Mouse (Mus musculus): ENCODE data around the gene Sqor. TPM values are rescaled to one million over a fixed set of nuclear protein-coding genes. Genes with fewer than 3 reads are reported as not detected.

Sqor gene
- polyA plus RNA-seq, 1 experiment, result 7.3 TPM

- no peak for DNase-seq
- no peak overlapping the region for H3K27ac ChIP-seq (ENCODE audit: insufficient read depth, low read length)
- TF ChIP-seq CTCF (IDR thresholded peaks at IDR 0.05; ENCODE audit: borderline replicate concordance, insufficient read depth, low read depth, low read length) (no peak), POLR2A (IDR thresholded peaks at IDR 0.05; ENCODE audit: borderline replicate concordance, insufficient read depth, low read length) (no peak)
- no peaks in the 10 kb centered on the region for H3K4me1 ChIP-seq (ENCODE audit: control insufficient read depth, insufficient read depth, low read length)
- 91% methylated on average over 1 of the region's 1 CpGs for WGBS
- no peak overlapping the region for H3K4me3 ChIP-seq (replicated peaks; ENCODE audit: insufficient read depth, low read depth, low read length)
- no peaks in the 10 kb centered on the region for H3K27me3 ChIP-seq (ENCODE audit: control insufficient read depth, insufficient read depth, low read length)
Measured at GRCm38 (mm10) chr2:122772899-122773298, 7.9 kb downstream of the Sqor start.

- TF ChIP-seq CTCF (IDR thresholded peaks at IDR 0.05; ENCODE audit: borderline replicate concordance, insufficient read depth, low read depth, low read length) (no peak), POLR2A (IDR thresholded peaks at IDR 0.05; ENCODE audit: borderline replicate concordance, insufficient read depth, low read length) (no peak)
- H3K4me3 ChIP-seq (replicated peaks; ENCODE audit: insufficient read depth, low read depth, low read length), result no peak overlapping the region
- H3K4me1 ChIP-seq (ENCODE audit: control insufficient read depth, insufficient read depth, low read length), result no peaks in the 10 kb centered on the region
- H3K27me3 ChIP-seq (ENCODE audit: control insufficient read depth, insufficient read depth, low read length), result no peaks in the 10 kb centered on the region; the same call in 1 of the 2 replicates
- no peak overlapping the region for H3K27ac ChIP-seq (ENCODE audit: insufficient read depth, low read length)
- WGBS, result 85% methylated on average over 1 of the region's 1 CpGs
- no peak for DNase-seq
Measured at GRCm38 (mm10) chr2:122775491-122775890, 10.5 kb downstream of the Sqor start.

- 76% methylated on average over 2 of the region's 2 CpGs for WGBS
- H3K27ac ChIP-seq (ENCODE audit: insufficient read depth, low read length), result no peak overlapping the region
- no peak for DNase-seq
Measured at GRCm38 (mm10) chr2:122776823-122777222, 11.8 kb downstream of the Sqor start.

GRCm38 (mm10) chr2:122779967-122780366 is 14.9 kb downstream of the Sqor start:
- 78% methylated on average over 5 of the region's 5 CpGs for WGBS

More at GRCm38 (mm10) chr2:122776823-122777222, 11.8 kb downstream of the Sqor start:
- no peak for TF ChIP-seq CTCF (IDR thresholded peaks at IDR 0.05; ENCODE audit: borderline replicate concordance, insufficient read depth, low read depth, low read length)
- no peak for TF ChIP-seq POLR2A (IDR thresholded peaks at IDR 0.05; ENCODE audit: borderline replicate concordance, insufficient read depth, low read length)
- H3K4me3 ChIP-seq (replicated peaks; ENCODE audit: insufficient read depth, low read depth, low read length), result no peak overlapping the region
- no peaks in the 10 kb centered on the region for H3K4me1 ChIP-seq (ENCODE audit: control insufficient read depth, insufficient read depth, low read length)
- no peaks in the 10 kb centered on the region; the same call in 1 of the 2 replicates for H3K27me3 ChIP-seq (ENCODE audit: control insufficient read depth, insufficient read depth, low read length)

GRCm38 (mm10) chr2:122780447-122780846 is 15.4 kb downstream of the Sqor start:
- no peak for DNase-seq
- H3K27ac ChIP-seq (ENCODE audit: insufficient read depth, low read length), result no peak overlapping the region
- H3K27me3 ChIP-seq (ENCODE audit: control insufficient read depth, insufficient read depth, low read length), result no peaks in the 10 kb centered on the region; the same call in 1 of the 2 replicates
- 79% methylated on average over 3 of the region's 3 CpGs for WGBS
- no peaks in the 10 kb centered on the region for H3K4me1 ChIP-seq (ENCODE audit: control insufficient read depth, insufficient read depth, low read length)
- H3K4me3 ChIP-seq (replicated peaks; ENCODE audit: insufficient read depth, low read depth, low read length), result no peak overlapping the region
- TF ChIP-seq POLR2A (IDR thresholded peaks at IDR 0.05; ENCODE audit: borderline replicate concordance, insufficient read depth, low read length), result no peak
- no peak for TF ChIP-seq CTCF (IDR thresholded peaks at IDR 0.05; ENCODE audit: borderline replicate concordance, insufficient read depth, low read depth, low read length)

More at GRCm38 (mm10) chr2:122779967-122780366, 14.9 kb downstream of the Sqor start:
- TF ChIP-seq POLR2A (IDR thresholded peaks at IDR 0.05; ENCODE audit: borderline replicate concordance, insufficient read depth, low read length) (no peak), CTCF (IDR thresholded peaks at IDR 0.05; ENCODE audit: borderline replicate concordance, insufficient read depth, low read depth, low read length) (no peak)
- Histone ChIP-seq H3K27me3 (ENCODE audit: control insufficient read depth, insufficient read depth, low read length) (no peaks in the 10 kb centered on the region; the same call in 1 of the 2 replicates), H3K4me3 (replicated peaks; ENCODE audit: insufficient read depth, low read depth, low read length) (no peak overlapping the region), H3K27ac (ENCODE audit: insufficient read depth, low read length) (no peak overlapping the region), H3K4me1 (ENCODE audit: control insufficient read depth, insufficient read depth, low read length) (no peaks in the 10 kb centered on the region)
- DNase-seq, result no peak

- WGBS, result 70% methylated on average over 8 of the region's 8 CpGs
Measured at GRCm38 (mm10) chr2:122781590-122782356, 16.7 kb downstream of the Sqor start.

GRCm38 (mm10) chr2:122783730-122784129 is 18.7 kb downstream of the Sqor start:
- Histone ChIP-seq H3K27me3 (ENCODE audit: control insufficient read depth, insufficient read depth, low read length) (no peaks in the 10 kb centered on the region), H3K4me3 (replicated peaks; ENCODE audit: insufficient read depth, low read depth, low read length) (no peak overlapping the region), H3K4me1 (ENCODE audit: control insufficient read depth, insufficient read depth, low read length) (no peaks in the 10 kb centered on the region), H3K27ac (ENCODE audit: insufficient read depth, low read length) (no peak overlapping the region)
- DNase-seq, result no peak
- 91% methylated on average over 2 of the region's 2 CpGs for WGBS
- no peak for TF ChIP-seq POLR2A (IDR thresholded peaks at IDR 0.05; ENCODE audit: borderline replicate concordance, insufficient read depth, low read length)
- TF ChIP-seq CTCF (IDR thresholded peaks at IDR 0.05; ENCODE audit: borderline replicate concordance, insufficient read depth, low read depth, low read length), result no peak

More at GRCm38 (mm10) chr2:122781590-122782356, 16.7 kb downstream of the Sqor start:
- TF ChIP-seq CTCF (IDR thresholded peaks at IDR 0.05; ENCODE audit: borderline replicate concordance, insufficient read depth, low read depth, low read length) (no peak), POLR2A (IDR thresholded peaks at IDR 0.05; ENCODE audit: borderline replicate concordance, insufficient read depth, low read length) (no peak)
- no peak for DNase-seq
- H3K27ac ChIP-seq (ENCODE audit: insufficient read depth, low read length), result no peak overlapping the region
- no peaks in the 10 kb centered on the region for H3K4me1 ChIP-seq (ENCODE audit: control insufficient read depth, insufficient read depth, low read length)
- H3K27me3 ChIP-seq (ENCODE audit: control insufficient read depth, insufficient read depth, low read length), result no peaks in the 10 kb centered on the region; the same call in 1 of the 2 replicates
- no peak overlapping the region for H3K4me3 ChIP-seq (replicated peaks; ENCODE audit: insufficient read depth, low read depth, low read length)

- H3K27ac ChIP-seq (ENCODE audit: insufficient read depth, low read length), result no peak overlapping the region
- 77% methylated on average over 3 of the region's 3 CpGs for WGBS
- DNase-seq, result no peak
- H3K4me1 ChIP-seq (ENCODE audit: control insufficient read depth, insufficient read depth, low read length), result no peaks in the 10 kb centered on the region
- H3K4me3 ChIP-seq (replicated peaks; ENCODE audit: insufficient read depth, low read depth, low read length), result no peak overlapping the region
- TF ChIP-seq CTCF (IDR thresholded peaks at IDR 0.05; ENCODE audit: borderline replicate concordance, insufficient read depth, low read depth, low read length), result no peak
- no peak for TF ChIP-seq POLR2A (IDR thresholded peaks at IDR 0.05; ENCODE audit: borderline replicate concordance, insufficient read depth, low read length)
- H3K27me3 ChIP-seq (ENCODE audit: control insufficient read depth, insufficient read depth, low read length), result no peaks in the 10 kb centered on the region
Measured at GRCm38 (mm10) chr2:122784701-122785100, 19.7 kb downstream of the Sqor start.
